Mouse (Mus musculus) adrenal gland, postnatal 10 days (tissue): ENCODE results near the gene Tmem256. TPM values are rescaled to one million over a fixed set of nuclear protein-coding genes. Genes with fewer than 3 reads are reported as not detected.

ENCODE experiments used
- DNase-seq: peaks from one replicate; pipeline ENCODE4 v3.0.0; 2021; ENCODE audit warnings: mixed read lengths
- microRNA-seq: library from miRNA; unstranded; fragments of <30 nt; microRNA quantifications from one replicate; pipeline ENCODE4 v1.2.0, GENCODE M21; 2021
- total RNA-seq, 2 experiments: library from RNA; stranded (reverse); gene quantifications; 2 replicates each; pipeline ENCODE4 v1.2.3; 2021

Tmem256 gene
- total RNA-seq, 2 experiments from 2014 or later: 137 to 145 TPM

DNA sequence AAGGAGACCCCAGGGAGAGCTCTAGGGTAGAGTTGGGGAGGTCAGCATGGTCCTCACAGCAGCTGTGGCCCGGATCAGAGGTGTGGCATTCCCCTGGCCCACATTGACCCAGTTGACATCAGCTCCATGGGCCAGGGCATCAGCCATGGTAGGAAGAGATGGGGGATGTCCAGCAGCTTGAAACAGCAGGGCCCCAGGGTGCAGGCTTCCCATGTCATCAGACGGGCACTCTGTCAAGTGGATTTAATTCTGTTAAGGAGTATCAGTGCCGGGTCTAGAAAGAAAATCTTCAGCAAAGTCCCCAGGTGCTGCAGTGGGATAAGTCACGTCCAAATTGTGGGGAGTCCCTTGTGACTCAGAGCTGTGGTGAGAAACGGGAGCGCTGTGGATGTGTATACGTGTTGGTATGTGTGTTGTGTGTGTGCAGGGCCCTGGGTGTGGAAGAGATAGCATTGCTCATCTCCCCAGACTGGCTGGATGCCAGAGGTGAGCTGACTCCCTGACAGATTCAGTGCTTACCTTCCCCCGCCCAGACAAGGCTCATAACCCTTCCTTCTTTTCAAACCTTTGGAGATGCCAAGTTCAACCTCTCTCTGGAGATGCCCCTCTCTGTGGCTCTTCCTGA, 45.3 kb downstream of the Tmem256 start:
- no peak for DNase-seq

- DNase-seq: no peak
Measured at GRCm38 (mm10) chr11:69884240-69884639, 45.9 kb downstream of the Tmem256 start.

GRCm38 (mm10) chr11:69884663-69885062, 46.3 kb downstream of the Tmem256 start:
- no peak for DNase-seq

GRCm38 (mm10) chr11:69886907-69887635, 48.8 kb downstream of the Tmem256 start:
- DNase-seq: no peak

Small RNA genes lying within 50 kb of the gene (microRNA-seq; reads per million reads assigned to microRNA genes)
- not detected for gene Mir6924

Other genes starting within 250 kb of the Tmem256 start
- 10 to 100 TPM; 38.6 to 52.9 TPM for gene Atp1b2, start 232.6 kb upstream of the Tmem256 start, total RNA-seq
- under 1 TPM; 0.27 to 0.36 TPM for gene Shbg, start 220.6 kb upstream of the Tmem256 start, total RNA-seq
- 10 to 100 TPM in 1 of 2 experiments, 1 to 10 TPM in 1; 9.2 to 10.1 TPM for gene Sat2, start 216.5 kb upstream of the Tmem256 start, total RNA-seq
- gene Fxr2, start 205.5 kb upstream of the Tmem256 start, total RNA-seq: 10 to 100 TPM; 61.9 to 80.2 TPM
- not detected for gene Sox15, start 183.2 kb upstream of the Tmem256 start, total RNA-seq
- gene Mpdu1, start 175.9 kb upstream of the Tmem256 start, total RNA-seq: 100 to 1,000 TPM; 114 to 116 TPM
- gene Cd68, start 172.4 kb upstream of the Tmem256 start, total RNA-seq: 10 to 100 TPM in 1 of 2 experiments, 1 to 10 TPM in 1; 9.8 to 12.0 TPM
- gene Eif4a1, start 166.1 kb upstream of the Tmem256 start, total RNA-seq: 100 to 1,000 TPM; 598 to 631 TPM
- 10 to 100 TPM; 62.6 to 76.3 TPM for gene Senp3, start 156.4 kb upstream of the Tmem256 start, total RNA-seq
- gene Tnfsf13, start 152.7 kb upstream of the Tmem256 start, total RNA-seq: 1 to 10 TPM; 2.0 to 5.0 TPM
- 10 to 100 TPM; 18.1 to 19.2 TPM for gene Tnfsf12, start 142.7 kb upstream of the Tmem256 start, total RNA-seq
- 1 to 10 TPM; 4.2 to 5.1 TPM for gene Tnfsfm13, start 142.4 kb upstream of the Tmem256 start, total RNA-seq
- gene Polr2a, start 79.9 kb upstream of the Tmem256 start, total RNA-seq: 10 to 100 TPM; 53.9 to 67.5 TPM
- not detected for gene Slc35g3, start 76.5 kb upstream of the Tmem256 start, total RNA-seq
- 10 to 100 TPM; 35.5 to 41.2 TPM for gene Zbtb4, start 72.6 kb upstream of the Tmem256 start, total RNA-seq
- gene Chrnb1, start 42.6 kb upstream of the Tmem256 start, total RNA-seq: 1 to 10 TPM; 2.3 to 7.9 TPM
- 1 to 10 TPM; 2.4 to 3.8 TPM for gene Fgf11, start 36.7 kb upstream of the Tmem256 start, total RNA-seq
- gene Tmem102, start 32.9 kb upstream of the Tmem256 start, total RNA-seq: 1 to 10 TPM; 1.0 TPM
- gene Gm39566, start 23.2 kb upstream of the Tmem256 start, total RNA-seq: not detected
- not detected for gene Spem2, start 20.0 kb upstream of the Tmem256 start, total RNA-seq
- not detected for gene Spem1, start 16.3 kb upstream of the Tmem256 start, total RNA-seq
- gene Nlgn2, start 730 bp upstream of the Tmem256 start, total RNA-seq: 10 to 100 TPM; 17.3 to 23.5 TPM
- gene Plscr3, start 7.9 kb downstream of the Tmem256 start, total RNA-seq: 10 to 100 TPM; 49.2 to 59.2 TPM
- under 1 TPM; 0.12 to 0.24 TPM for gene Tnk1, start 20.2 kb downstream of the Tmem256 start, total RNA-seq
- gene Tmem95, start 39.5 kb downstream of the Tmem256 start, total RNA-seq: not detected
- 1 to 10 TPM; 4.1 to 4.2 TPM for gene Kctd11, start 42.9 kb downstream of the Tmem256 start, total RNA-seq
- gene Acap1, start 57.0 kb downstream of the Tmem256 start, total RNA-seq: 1 to 10 TPM; 4.3 to 4.7 TPM
- 1 to 10 TPM; 3.1 to 3.2 TPM for gene 2810408A11Rik, start 62.5 kb downstream of the Tmem256 start, total RNA-seq
- gene Neurl4, start 62.6 kb downstream of the Tmem256 start, total RNA-seq: 10 to 100 TPM; 33.6 to 48.1 TPM
- gene Gps2, start 75.4 kb downstream of the Tmem256 start, total RNA-seq: 10 to 100 TPM; 42.3 to 43.1 TPM
- gene Eif5a, start 83.4 kb downstream of the Tmem256 start, total RNA-seq: 100 to 1,000 TPM; 578 to 644 TPM
- gene Ybx2, start 97.3 kb downstream of the Tmem256 start, total RNA-seq: 10 to 100 TPM; 19.6 to 44.5 TPM
- 10 to 100 TPM; 67.6 to 81.9 TPM for gene Slc2a4, start 109.7 kb downstream of the Tmem256 start, total RNA-seq
- 1 to 10 TPM in 1 of 2 experiments, under 1 TPM in 1; 0.70 to 1.2 TPM for gene Cldn7, start 126.3 kb downstream of the Tmem256 start, total RNA-seq
- 100 to 1,000 TPM; 117 to 148 TPM for gene Ctdnep1, start 142.6 kb downstream of the Tmem256 start, total RNA-seq
- 10 to 100 TPM; 66.8 to 71.4 TPM for gene Elp5, start 144.0 kb downstream of the Tmem256 start, total RNA-seq
- 100 to 1,000 TPM; 339 to 345 TPM for gene Gabarap, start 152.6 kb downstream of the Tmem256 start, total RNA-seq
- 10 to 100 TPM; 43.5 to 50.5 TPM for gene Phf23, start 157.3 kb downstream of the Tmem256 start, total RNA-seq
- 10 to 100 TPM; 15.7 to 23.0 TPM for gene Dvl2, start 162.1 kb downstream of the Tmem256 start, total RNA-seq
- gene Acadvl, start 176.9 kb downstream of the Tmem256 start, total RNA-seq: 1,000 to 10,000 TPM; 1,467 to 1,540 TPM
- 10 to 100 TPM; 29.9 to 37.6 TPM for gene Dlg4, start 178.4 kb downstream of the Tmem256 start, total RNA-seq
- 10 to 100 TPM; 35.0 to 76.1 TPM for gene Asgr1, start 215.6 kb downstream of the Tmem256 start, total RNA-seq